Mouse (Mus musculus) cerebellum, postnatal 4 days (tissue): ENCODE data around the gene Sema3a.
"Not testable (repeated sequence)": the region's sequence is repeated elsewhere in the genome, so short reads cannot be mapped to it uniquely, and the experiment has no call there.

Source experiments
- DNase-seq, 2 experiments: peaks; one replicate each; pipeline ENCODE4 v3.0.0; 2022; ENCODE audit warnings: low spot score in 2 of 2, mixed read lengths in 1 of 2

Gene Sema3a

GRCm38 (mm10) chr5:13548210-13548554, 423.0 kb downstream of the Sema3a start:
- no peak for DNase-seq

GRCm38 (mm10) chr5:13549080-13549479, 423.9 kb downstream of the Sema3a start:
- DNase-seq, result no peak

- DNase-seq, result no peak
Observed at GRCm38 (mm10) chr5:13550953-13551352, 425.7 kb downstream of the Sema3a start.

GRCm38 (mm10) chr5:13557257-13557656, 432.0 kb downstream of the Sema3a start:
- no peak for DNase-seq

- DNase-seq, result no peak
Observed at GRCm38 (mm10) chr5:13573867-13574266, 448.7 kb downstream of the Sema3a start.

- DNase-seq, result peak in 1 of 2 experiments; percentile 12
Observed at GRCm38 (mm10) chr5:13579123-13579522, 453.9 kb downstream of the Sema3a start.

GRCm38 (mm10) chr5:13585559-13586207, 460.5 kb downstream of the Sema3a start:
- DNase-seq, result peak in 1 of 2 experiments; percentile 4

GRCm38 (mm10) chr5:13594422-13594821, 469.2 kb downstream of the Sema3a start:
- DNase-seq, result no peak

GRCm38 (mm10) chr5:13611631-13612030, 486.4 kb downstream of the Sema3a start:
- DNase-seq, result no peak

GRCm38 (mm10) chr5:13612088-13612487, 486.9 kb downstream of the Sema3a start:
- no peak for DNase-seq

- not testable (repeated sequence) for DNase-seq
Observed at GRCm38 (mm10) chr5:13614575-13614974, 489.4 kb downstream of the Sema3a start.

GRCm38 (mm10) chr5:13615907-13616306, 490.7 kb downstream of the Sema3a start:
- DNase-seq, result no peak

- DNase-seq, result no peak
Observed at GRCm38 (mm10) chr5:13622578-13622977, 497.4 kb downstream of the Sema3a start.

GRCm38 (mm10) chr5:13624754-13625153, 499.5 kb downstream of the Sema3a start:
- DNase-seq, result no peak

- no peak for DNase-seq
Observed at GRCm38 (mm10) chr5:13626093-13626492, 500.9 kb downstream of the Sema3a start.

GRCm38 (mm10) chr5:13628606-13629311, 503.5 kb downstream of the Sema3a start:
- DNase-seq, result peak; percentile 68 to 88

GRCm38 (mm10) chr5:13629916-13630315, 504.7 kb downstream of the Sema3a start:
- no peak for DNase-seq

GRCm38 (mm10) chr5:13630692-13631091, 505.5 kb downstream of the Sema3a start:
- no peak for DNase-seq

GRCm38 (mm10) chr5:13636237-13636636, 511.0 kb downstream of the Sema3a start:
- DNase-seq, result no peak
